Mouse (Mus musculus): ENCODE results near the gene Hist2h3c2.
"Not testable (repeated sequence)": the region's sequence is repeated elsewhere in the genome, so short reads cannot be mapped to it uniquely, and the experiment has no call there.

The Hist2h3c2 gene

GRCm38 (mm10) chr3:96234914-96235313, 4.0 kb downstream of the Hist2h3c2 start:
- no peak for DNase-seq

- DNase-seq, result no peak
Measured at GRCm38 (mm10) chr3:96231758-96232120, 7.2 kb downstream of the Hist2h3c2 start.

- DNase-seq, result no peak
Measured at GRCm38 (mm10) chr3:96230910-96231757, 7.8 kb downstream of the Hist2h3c2 start.

- no peak for DNase-seq
Measured at GRCm38 (mm10) chr3:96230404-96230803, 8.5 kb downstream of the Hist2h3c2 start.

GRCm38 (mm10) chr3:96228828-96229227, 10.1 kb downstream of the Hist2h3c2 start:
- no peak for DNase-seq

- DNase-seq, result no peak
Measured at GRCm38 (mm10) chr3:96226695-96227648, 12.0 kb downstream of the Hist2h3c2 start.

- no peak for DNase-seq
Measured at GRCm38 (mm10) chr3:96225421-96225820, 13.5 kb downstream of the Hist2h3c2 start.

- no peak for DNase-seq
Measured at GRCm38 (mm10) chr3:96222774-96223173, 16.2 kb downstream of the Hist2h3c2 start.

GRCm38 (mm10) chr3:96221640-96222038, 17.3 kb downstream of the Hist2h3c2 start:
- peak in 1 of 2 experiments; percentile 36 for DNase-seq

- DNase-seq, result peak; percentile 75 to 92
Measured at GRCm38 (mm10) chr3:96220765-96221639, 17.9 kb downstream of the Hist2h3c2 start, which contains the start of the genes Hist2h2ac and Hist2h2be. Hist2h2ac (minus strand) TSS chr3:96220880. Hist2h2be (plus strand) TSS chr3:96221119.

GRCm38 (mm10) chr3:96220131-96220764, 18.7 kb downstream of the Hist2h3c2 start:
- not testable (repeated sequence) for DNase-seq

GRCm38 (mm10) chr3:96219661-96220130, 19.2 kb downstream of the Hist2h3c2 start, which contains the start of the genes Bola1 and Hist2h2ab:
Bola1 (minus strand) TSS chr3:96219709.
Hist2h2ab (plus strand) TSS chr3:96219865.
- DNase-seq, result peak; percentile 68 to 75

GRCm38 (mm10) chr3:96219191-96219641, 19.7 kb downstream of the Hist2h3c2 start:
- peak in 1 of 2 experiments; percentile 56 for DNase-seq

- no peak for DNase-seq
Measured at GRCm38 (mm10) chr3:96209242-96209641, 29.7 kb downstream of the Hist2h3c2 start.

- no peak for DNase-seq
Measured at GRCm38 (mm10) chr3:96207819-96208218, 31.1 kb downstream of the Hist2h3c2 start.

- DNase-seq, result no peak
Measured at GRCm38 (mm10) chr3:96199731-96200130, 39.2 kb downstream of the Hist2h3c2 start.

GRCm38 (mm10) chr3:96198601-96199251, 40.2 kb downstream of the Hist2h3c2 start:
- DNase-seq, result not testable (repeated sequence)

GRCm38 (mm10) chr3:96198181-96198580, 40.7 kb downstream of the Hist2h3c2 start:
- DNase-seq, result peak in 1 of 2 experiments; percentile 49

- DNase-seq, result peak; percentile 79 to 85
Measured at GRCm38 (mm10) chr3:96197129-96197749, 41.7 kb downstream of the Hist2h3c2 start.
